Mouse (Mus musculus) colon, adult 2 months (tissue): ENCODE data around the gene Olfr429. TPM values are rescaled to one million over a fixed set of nuclear protein-coding genes. Genes with fewer than 3 reads are reported as not detected.

ENCODE experiments used
- polyA plus RNA-seq: library from polyadenylated mRNA; depleted of rRNA; stranded (reverse); fragments of >200 nt; gene quantifications from 2 replicates; pipeline ENCODE4 v1.2.3, GENCODE M21; 2012; rRNA removed

Gene Olfr429
- not detected in 2 replicates for polyA plus RNA-seq

GRCm38 (mm10) chr1:174084031-174084430 is at the start of gene Olfr429:
Gene Olfr429, plus strand, starts transcription at chr1:174084331.

GRCm38 (mm10) chr1:174040523-174041177 is 43.5 kb upstream of the Olfr429 start, which contains the start of gene Olfr433:
Gene Olfr433, plus strand, starts transcription at chr1:174040705.

DNA sequence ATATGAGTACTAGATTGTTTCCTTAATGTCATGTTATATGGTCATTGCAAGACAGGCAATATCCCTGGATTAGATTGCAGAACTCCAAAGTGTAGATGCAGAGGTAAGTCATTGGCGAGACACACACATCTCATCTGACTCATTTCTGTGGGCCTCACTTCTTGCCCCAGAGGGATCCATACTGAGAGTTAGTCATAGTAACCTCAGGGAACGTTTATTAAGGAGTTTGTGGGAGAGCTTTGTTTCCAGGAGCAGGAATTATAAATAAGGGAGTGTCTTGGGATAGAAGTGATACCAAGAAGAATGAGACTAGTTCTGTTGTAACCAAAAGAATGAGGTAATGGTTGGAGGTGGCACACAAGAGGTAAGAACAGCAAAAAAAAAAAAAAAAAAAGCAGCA is 35.2 kb upstream of the Olfr429 start, which contains the start of gene Olfr432:
TSS of gene Olfr432 (plus strand) at position 313 of the 400 bp plus-strand sequence.

GRCm38 (mm10) chr1:174066305-174066704 is 17.8 kb upstream of the Olfr429 start, which contains the start of gene Olfr430:
Gene Olfr430, plus strand, starts transcription at chr1:174066605.

GRCm38 (mm10) chr1:174096591-174096990 is 12.5 kb downstream of the Olfr429 start, which contains the start of gene Olfr427:
Gene Olfr427, plus strand, starts transcription at chr1:174096891.

DNA sequence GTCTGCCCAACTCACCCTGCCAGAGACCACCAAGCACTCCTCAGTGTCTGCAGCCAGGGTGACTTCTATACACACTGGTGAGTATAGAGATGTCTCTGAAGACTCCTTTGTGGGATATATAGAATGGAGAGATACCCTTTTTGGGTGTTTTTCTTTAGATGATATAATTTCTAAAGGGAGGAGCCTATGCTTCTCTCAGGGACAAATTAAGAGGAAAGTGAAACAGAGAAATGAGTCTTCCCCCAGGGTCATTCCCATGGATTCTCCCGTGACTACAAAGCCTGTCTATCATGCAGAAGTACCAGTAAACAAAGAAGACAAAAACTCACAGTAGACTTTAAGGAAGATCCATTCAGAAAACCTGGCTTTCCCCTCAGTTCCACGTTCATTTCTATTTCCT is 36.9 kb downstream of the Olfr429 start, which contains the start of gene Olfr231:
TSS of gene Olfr231 (minus strand) at position 101 of the 400 bp plus-strand sequence.

GRCm38 (mm10) chr1:174131217-174131616 is 47.1 kb downstream of the Olfr429 start, which contains the start of gene Olfr424:
Gene Olfr424, plus strand, starts transcription at chr1:174131517.

Other genes starting within 250 kb of the Olfr429 start
- gene Ifi211, start 171.3 kb upstream of the Olfr429 start, polyA plus RNA-seq: 0.07 TPM in 2 replicates
- gene Mndal, start 141.8 kb upstream of the Olfr429 start, polyA plus RNA-seq: 0.36 and 1.5 TPM in 2 replicates
- 1.0 and 1.1 TPM in 2 replicates for gene Ifi203, start 141.7 kb upstream of the Olfr429 start, polyA plus RNA-seq
- 0.14 TPM in 1 of 2 replicates, not detected in the other for gene Ifi202b, start 101.6 kb upstream of the Olfr429 start, polyA plus RNA-seq
- 0.21 and 0.25 TPM in 2 replicates for gene Ifi205, start 52.5 kb upstream of the Olfr429 start, polyA plus RNA-seq
- gene Olfr433, start 43.6 kb upstream of the Olfr429 start, polyA plus RNA-seq: 0.07 and 0.15 TPM in 2 replicates
- gene Olfr432, start 35.1 kb upstream of the Olfr429 start, polyA plus RNA-seq: 0.37 TPM in 1 of 2 replicates, not detected in the other
- gene Olfr430, start 17.7 kb upstream of the Olfr429 start, polyA plus RNA-seq: not detected in 2 replicates
- gene Olfr427, start 12.6 kb downstream of the Olfr429 start, polyA plus RNA-seq: not detected in 2 replicates
- gene Olfr231, start 36.8 kb downstream of the Olfr429 start, polyA plus RNA-seq: not detected in 2 replicates
- 0.13 TPM in 1 of 2 replicates, not detected in the other for gene Olfr424, start 47.2 kb downstream of the Olfr429 start, polyA plus RNA-seq
- not detected in 2 replicates for gene Olfr420, start 71.3 kb downstream of the Olfr429 start, polyA plus RNA-seq
- gene Spta1, start 88.4 kb downstream of the Olfr429 start, polyA plus RNA-seq: 0.01 TPM in 1 of 2 replicates, not detected in the other
- not detected in 2 replicates for gene Olfr419, start 167.7 kb downstream of the Olfr429 start, polyA plus RNA-seq
- gene Mptx1, start 246.2 kb downstream of the Olfr429 start, polyA plus RNA-seq: 65.3 and 144 TPM in 2 replicates